Mouse (Mus musculus): ENCODE results near the gene Ccdc93.

GRCm38 (mm10) chr1:121460077-121460476, 29.2 kb downstream of the Ccdc93 start:
- TF ChIP-seq GATA1 (IDR thresholded peaks at IDR 0.05; ENCODE audit: borderline replicate concordance, low read length) (no peak), FLI1 (IDR thresholded peaks at IDR 0.05; ENCODE audit: low read length) (no peak)

All from megakaryocyte, embryonic 14.5 days (primary cell).